8 mouse cellular contexts compared by ENCODE assay signal in the genomic region with DNA sequence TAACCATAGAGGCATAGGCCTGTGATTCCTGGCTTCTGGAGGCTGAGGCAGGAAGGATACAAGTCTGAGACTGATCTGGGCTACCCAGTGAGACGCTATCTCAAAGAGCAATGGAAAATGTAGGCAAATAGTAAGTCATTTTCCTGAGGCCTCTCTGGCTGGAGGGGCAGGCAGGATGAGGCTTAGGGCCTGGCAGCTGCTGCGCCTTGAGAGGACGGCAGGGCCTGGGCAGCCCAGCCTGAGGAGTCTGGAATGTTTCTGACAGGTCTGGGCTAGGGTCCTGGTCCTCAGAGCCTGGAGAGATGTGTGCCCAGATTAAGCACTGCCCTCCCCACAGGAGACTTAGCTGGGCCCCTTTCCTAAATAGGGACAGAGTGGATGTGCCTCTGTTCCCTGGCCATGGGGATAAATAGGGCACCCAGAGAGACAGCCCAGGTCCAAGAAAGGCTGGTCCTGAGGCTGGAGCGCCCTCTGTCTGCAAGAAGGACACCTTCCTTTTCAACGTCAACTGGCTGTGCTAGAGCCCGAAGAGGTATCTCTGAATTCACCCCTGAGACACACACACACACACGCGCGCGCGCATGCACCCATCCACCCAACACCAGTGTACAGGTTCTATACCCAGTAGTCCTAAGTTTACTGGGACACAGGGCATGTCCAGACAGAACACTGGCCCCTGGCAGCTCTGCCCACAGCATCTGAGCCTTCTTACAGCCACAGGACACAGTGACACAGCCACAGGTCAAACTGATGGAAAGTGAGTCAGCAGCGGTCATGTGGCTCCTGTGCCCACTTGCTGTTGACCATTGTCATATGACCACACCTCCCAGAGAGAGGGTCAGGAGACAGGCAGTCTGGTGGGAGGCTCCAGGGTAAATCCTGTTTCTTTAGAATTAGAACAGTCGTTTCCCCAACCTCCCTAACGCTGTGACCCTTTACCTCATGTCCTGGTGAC. TPM values are rescaled to one million over a fixed set of nuclear protein-coding genes. Genes with fewer than 3 reads are reported as not detected.
DNase-seq lines count a peak whose midpoint lies in the region; ATAC-seq and TF ChIP-seq lines count a peak whose summit lies in the region.

No protein-coding gene starts in this region.

- intact Hi-C loops in gastrocnemius, adult 2 months (cut with DNase I): loop anchor here (2.0 kb wide), 1 partner anchor 60 kb away; no protein-coding TSS in a partner anchor
- intact Hi-C loops in left cerebral cortex, postnatal 25 days (cut with DNase I): loop anchor here (1.0 kb wide), 1 partner anchor 60 kb away; no protein-coding TSS in a partner anchor

- no peak overlapping the region for H3K9ac ChIP-seq in liver, embryonic 11.5 days (ENCODE audit: low read depth, low read length)
- no peak overlapping the region for H3K9ac ChIP-seq in neural tube, embryonic 15.5 days (replicated peaks)

- no peaks in the 10 kb centered on the region for H3K9me3 ChIP-seq in liver, embryonic 11.5 days (ENCODE audit: control insufficient read depth, low read length)
- H3K9me3 ChIP-seq in neural tube, embryonic 15.5 days (replicated peaks): no peaks in the 10 kb centered on the region

- no peaks in the 10 kb centered on the region; the same call in 1 of the 2 replicates for H3K27me3 ChIP-seq in liver, embryonic 11.5 days (replicated peaks; ENCODE audit: control insufficient read depth, insufficient read depth, low read length)
- no peaks in the 10 kb centered on the region for H3K27me3 ChIP-seq in neural tube, embryonic 15.5 days (replicated peaks)

- ATAC-seq in liver, embryonic 11.5 days (replicated peaks; ENCODE audit: low FRiP score): no peak
- ATAC-seq in neural tube, embryonic 15.5 days (ENCODE audit: low FRiP score): no peak

- H3K27ac ChIP-seq in liver, embryonic 11.5 days (ENCODE audit: low read depth, low read length): no peak overlapping the region
- H3K27ac ChIP-seq in gastrocnemius, adult 2 months: no peak overlapping the region
- H3K27ac ChIP-seq in neural tube, embryonic 15.5 days (replicated peaks): no peak overlapping the region

- no peaks in the 10 kb centered on the region for H3K4me1 ChIP-seq in liver, embryonic 11.5 days (replicated peaks; ENCODE audit: control insufficient read depth, insufficient read depth, low read length)
- no peaks in the 10 kb centered on the region for H3K4me1 ChIP-seq in neural tube, embryonic 15.5 days

- H3K36me3 ChIP-seq in liver, embryonic 11.5 days (ENCODE audit: control insufficient read depth, insufficient read depth, low read length): no peaks in the 10 kb centered on the region
- no peaks in the 10 kb centered on the region for H3K36me3 ChIP-seq in neural tube, embryonic 15.5 days

- no peak overlapping the region for H3K4me3 ChIP-seq in liver, embryonic 11.5 days (ENCODE audit: low read depth, low read length)
- H3K4me3 ChIP-seq in gastrocnemius, adult 2 months: no peak overlapping the region
- no peak overlapping the region for H3K4me3 ChIP-seq in neural tube, embryonic 15.5 days (replicated peaks)

- H3K4me2 ChIP-seq in liver, embryonic 11.5 days: no peak overlapping the region
- no peak overlapping the region for H3K4me2 ChIP-seq in neural tube, embryonic 15.5 days

- peak; percentile 71 for TF ChIP-seq CTCF in gastrocnemius, adult 2 months (IDR thresholded peaks at IDR 0.05)

- DNase-seq in liver (peak; percentile 46), MEL-GATA-1-ER (ENCODE audit: extremely low read depth, low read depth) (peak; percentile 26)
- DNase-seq in liver, embryonic 11.5 days (ENCODE audit: low spot score): no peak
- DNase-seq in c-Kit-positive CD71-negative TER-119-negative erythroid progenitor cells, embryonic 14.5 days (ENCODE audit: low read depth): peak; percentile 16
- DNase-seq in gastrocnemius, adult 2 months: peak; percentile 74
- DNase-seq in left cerebral cortex, postnatal 25 days (ENCODE audit: low spot score in 2 of 2): peak; percentile 12 to 17
- peak; percentile 35 to 55 for DNase-seq in right cerebral cortex, postnatal 10 days (ENCODE audit: low spot score in 2 of 2)

- WGBS in liver, embryonic 11.5 days: 62% methylated on average over 14 of the region's 14 CpGs
- WGBS in neural tube, embryonic 15.5 days: 63% methylated on average over 14 of the region's 14 CpGs

RNA-seq across cellular contexts. Expression of a gene that starts 9.3 kb away (rescaled TPM):
- polyA plus RNA-seq in liver, embryonic 11.5 days (2014; fragmentation: Nextera tagmentation; extraction: Ambion mirVana): 0.11 TPM in 1 of 2 replicates, not detected in the other
- 100 to 1,000 TPM in 1 of 2 experiments, 10 to 100 TPM in 1; 31.1 to 100 TPM for total RNA-seq in gastrocnemius, adult 2 months (2021)
- total RNA-seq in left cerebral cortex, postnatal 25 days (2021): 1 to 10 TPM; 1.4 to 1.7 TPM
- polyA plus RNA-seq in neural tube, embryonic 15.5 days (2015; fragmentation: Nextera tagmentation; extraction: Ambion mirVana): 1.0 and 1.1 TPM in 2 replicates

RNA-seq across cellular contexts. Expression of a gene that starts 40.9 kb away (rescaled TPM):
- polyA plus RNA-seq in liver, embryonic 11.5 days (2014; fragmentation: Nextera tagmentation; extraction: Ambion mirVana): 0.10 and 0.49 TPM in 2 replicates
- not detected for total RNA-seq in gastrocnemius, adult 2 months (2021)
- under 1 TPM; 0.18 to 0.25 TPM for total RNA-seq in left cerebral cortex, postnatal 25 days (2021)
- polyA plus RNA-seq in neural tube, embryonic 15.5 days (2015; fragmentation: Nextera tagmentation; extraction: Ambion mirVana): 0.51 TPM in 1 of 2 replicates, not detected in the other

Comparison
In these comparisons a context has a peak if more than half of its experiments do, and no peak if none do; other contexts are left out.
1. RNA of a gene that starts 9.3 kb away (total RNA-seq): 31.1 to 100 TPM in gastrocnemius, adult 2 months; 1.4 to 1.7 TPM in left cerebral cortex, postnatal 25 days; every median in the first group is over 10 times any median in the second.